Mouse (Mus musculus): ENCODE results near the gene Gm13769.
"Not testable (repeated sequence)": the region's sequence is repeated elsewhere in the genome, so short reads cannot be mapped to it uniquely, and the experiment has no call there.

Gm13769 gene

GRCm38 (mm10) chr2:90321900-90322299 lies at the start of gene Gm13769:
Gene Gm13769, plus strand, starts transcription at chr2:90322200.
- not testable (repeated sequence) for DNase-seq (ENCODE audit: low spot score)

- DNase-seq (ENCODE audit: low spot score) = no peak
Observed at GRCm38 (mm10) chr2:90292741-90293140, 29.3 kb upstream of the Gm13769 start, which contains the start of gene Olfr1272. Gene Olfr1272, minus strand, starts transcription at chr2:90292841.

GRCm38 (mm10) chr2:90346694-90347093 lies 24.7 kb downstream of the Gm13769 start:
- not testable (repeated sequence) for DNase-seq (ENCODE audit: low spot score)

- DNase-seq (ENCODE audit: low spot score) = not testable (repeated sequence)
Observed at GRCm38 (mm10) chr2:90351047-90351446, 29.0 kb downstream of the Gm13769 start.

GRCm38 (mm10) chr2:90351540-90351939 lies 29.5 kb downstream of the Gm13769 start:
- DNase-seq (ENCODE audit: low spot score) = not testable (repeated sequence)

GRCm38 (mm10) chr2:90359229-90359628 lies 37.2 kb downstream of the Gm13769 start:
- not testable (repeated sequence) for DNase-seq (ENCODE audit: low spot score)

- DNase-seq (ENCODE audit: low spot score) = not testable (repeated sequence)
Observed at GRCm38 (mm10) chr2:90360199-90360598, 38.2 kb downstream of the Gm13769 start.

Data from ovary, postnatal 36 days (tissue).